Mouse (Mus musculus) embryonic facial prominence, embryonic 15.5 days (tissue): ENCODE measurements at regions not wholly inside any gene's neighbourhood (a gene's known extent, or its start where the extent isn't known, plus 50 kb on each side); places are given as distances from the start of the nearest gene placed in this dataset.

Source experiments
- ATAC-seq: fragments of 200-750 bp; cut with Nextera tagmentation; 2 replicates; pipeline ENCODE4 v1.8.0; 2017; ENCODE audit warnings: low read depth, moderate TSS enrichment; ENCODE audit not compliant: insufficient number of reproducible peaks, low FRiP score, low TSS enrichment
- H3K27ac ChIP-seq: fragments of 300-500 bp; sonication (generic); replicated peaks from 2 replicates; pipeline ENCODE4 v1.5.1; 2015; ENCODE audit warnings: mild to moderate bottlenecking, inconsistent platforms
- H3K27me3 ChIP-seq: fragments of 300-500 bp; sonication (generic); 2 replicates; pipeline ENCODE4 v1.6.1; 2015; ENCODE audit warnings: inconsistent platforms
- H3K36me3 ChIP-seq: fragments of 300-500 bp; sonication (generic); 2 replicates; pipeline ENCODE4 v1.6.1; 2015; ENCODE audit warnings: mild to moderate bottlenecking, inconsistent platforms
- H3K4me1 ChIP-seq: fragments of 300-500 bp; sonication (generic); 2 replicates; pipeline ENCODE4 v1.6.1; 2015; ENCODE audit warnings: inconsistent platforms
- H3K4me2 ChIP-seq: fragments of 300-500 bp; sonication (generic); replicated peaks from 2 replicates; pipeline ENCODE4 v1.6.1; 2015; ENCODE audit warnings: mild to moderate bottlenecking, inconsistent platforms
- H3K4me3 ChIP-seq: fragments of 300-500 bp; sonication (generic); replicated peaks from 2 replicates; pipeline ENCODE4 v1.5.1; 2015; ENCODE audit warnings: mild to moderate bottlenecking, inconsistent platforms
- H3K9ac ChIP-seq: fragments of 300-500 bp; sonication (generic); 2 replicates; pipeline ENCODE4 v1.6.1; 2015; ENCODE audit warnings: inconsistent platforms
- H3K9me3 ChIP-seq: fragments of 300-500 bp; sonication (generic); replicated peaks from 2 replicates; pipeline ENCODE4 v1.6.1; 2016; ENCODE audit warnings: inconsistent platforms
- WGBS: fragments of 180-500 bp; shearing (Covaris S2); methylation state at CpG from one replicate; pipeline ENCODE4 v1.1.7; 2015; 5-methylcytosine and 5-hydroxymethylcytosine counted together

DNA sequence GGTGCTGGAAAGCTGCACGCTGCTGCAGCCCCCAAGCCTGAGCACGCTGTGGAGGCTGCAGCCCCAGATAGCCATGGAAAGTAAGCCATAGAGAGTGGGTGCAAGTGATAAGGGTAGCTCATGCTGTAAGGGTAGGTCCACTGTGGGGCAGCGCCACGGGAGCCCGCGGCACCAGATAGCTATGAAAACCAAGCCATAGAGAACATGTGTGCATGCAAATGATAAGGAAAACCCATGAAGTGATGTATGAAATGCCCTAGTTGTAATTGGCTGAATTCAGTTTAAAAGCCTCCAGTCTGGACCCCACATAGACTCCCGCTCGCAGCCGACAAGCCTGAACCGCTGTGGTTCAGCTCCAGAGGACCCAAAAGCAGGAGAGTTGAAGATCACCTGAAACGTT is 58.8 kb upstream of the L3mbtl3 start:
- no peak overlapping the region for H3K9ac ChIP-seq
- no peaks in the 10 kb centered on the region for H3K4me1 ChIP-seq
- no peak overlapping the region for H3K4me3 ChIP-seq
- no peak for ATAC-seq
- H3K27ac ChIP-seq: no peak overlapping the region
- no peaks in the 10 kb centered on the region for H3K9me3 ChIP-seq
- 91% methylated on average over 11 of the region's 11 CpGs for WGBS
- no peak overlapping the region for H3K4me2 ChIP-seq
- H3K36me3 ChIP-seq: no peaks in the 10 kb centered on the region
- no peaks in the 10 kb centered on the region for H3K27me3 ChIP-seq

DNA sequence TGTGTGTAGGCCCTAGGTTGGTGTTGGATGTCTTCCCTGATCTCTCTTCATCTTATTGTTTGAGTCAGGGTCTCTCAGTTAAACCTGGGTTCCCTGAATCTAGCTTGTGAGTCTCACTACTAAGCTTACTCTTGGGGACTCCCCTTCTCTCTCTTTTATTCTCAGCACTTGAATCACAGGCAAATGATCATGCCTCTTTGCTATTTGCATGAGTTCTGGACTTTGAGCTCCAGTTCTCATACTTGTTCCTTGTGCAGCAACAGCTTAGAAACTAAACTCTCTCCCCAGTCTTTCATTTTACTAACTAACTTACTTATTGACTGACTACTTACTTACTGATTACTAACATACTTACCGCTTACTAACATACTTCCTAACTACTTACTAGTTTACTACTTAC is 64.9 kb upstream of the L3mbtl3 start:
- no peak overlapping the region for H3K9ac ChIP-seq
- no peaks in the 10 kb centered on the region for H3K27me3 ChIP-seq
- no peaks in the 10 kb centered on the region for H3K4me1 ChIP-seq
- WGBS: 93% methylated on average over 1 of the region's 1 CpGs
- H3K9me3 ChIP-seq: no peaks in the 10 kb centered on the region
- H3K27ac ChIP-seq: no peak overlapping the region
- no peak overlapping the region for H3K4me2 ChIP-seq
- no peak for ATAC-seq
- H3K36me3 ChIP-seq: no peaks in the 10 kb centered on the region
- no peak overlapping the region for H3K4me3 ChIP-seq

DNA sequence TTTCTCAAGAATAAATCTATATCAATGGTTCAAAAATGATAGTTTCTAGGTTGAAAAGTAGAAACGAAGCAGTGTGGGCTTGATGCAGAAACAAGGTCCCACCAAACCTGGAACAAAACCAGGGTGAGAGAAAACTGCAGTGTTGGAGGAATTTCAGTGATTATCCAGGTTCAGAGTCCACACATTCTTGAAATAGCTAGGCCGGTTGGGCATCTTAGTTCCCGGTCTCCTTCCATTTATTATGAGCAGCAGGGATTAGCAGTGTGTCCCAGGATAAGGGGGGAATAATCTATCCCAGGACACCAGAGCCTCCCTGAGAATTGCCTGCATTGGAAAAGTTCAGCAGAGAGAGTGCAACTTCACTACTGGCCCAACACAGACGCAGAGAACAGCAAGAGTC is 108.5 kb upstream of the L3mbtl3 start:
- no peaks in the 10 kb centered on the region for H3K9me3 ChIP-seq
- 49% methylated on average over 4 of the region's 4 CpGs for WGBS
- no peak overlapping the region for H3K27ac ChIP-seq
- H3K27me3 ChIP-seq: no peaks in the 10 kb centered on the region
- H3K9ac ChIP-seq: no peak overlapping the region
- no peaks in the 10 kb centered on the region for H3K4me1 ChIP-seq
- H3K4me3 ChIP-seq: no peak overlapping the region
- no peak overlapping the region for H3K4me2 ChIP-seq
- H3K36me3 ChIP-seq: no peaks in the 10 kb centered on the region
- no peak for ATAC-seq

DNA sequence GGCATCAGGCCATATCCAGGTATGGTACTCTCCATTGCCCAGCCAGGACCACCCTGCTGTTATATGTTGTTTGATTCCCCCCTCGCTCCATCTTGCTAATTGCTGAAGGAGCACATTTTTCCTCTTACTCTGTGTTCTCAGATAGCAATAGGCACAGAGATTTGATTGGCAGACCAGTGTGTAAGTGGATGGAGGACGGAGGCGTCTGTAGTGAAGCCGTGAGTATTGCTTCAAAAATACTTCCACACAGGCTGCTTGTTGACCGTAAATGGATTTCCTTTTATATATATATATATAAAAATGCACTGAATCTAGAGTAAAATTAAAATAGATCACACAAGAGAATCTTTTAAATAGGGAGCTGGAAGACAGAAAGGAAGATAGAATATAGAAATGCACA is 115.6 kb upstream of the L3mbtl3 start:
- no peak overlapping the region for H3K4me2 ChIP-seq
- 84% methylated on average over 5 of the region's 5 CpGs for WGBS

DNA sequence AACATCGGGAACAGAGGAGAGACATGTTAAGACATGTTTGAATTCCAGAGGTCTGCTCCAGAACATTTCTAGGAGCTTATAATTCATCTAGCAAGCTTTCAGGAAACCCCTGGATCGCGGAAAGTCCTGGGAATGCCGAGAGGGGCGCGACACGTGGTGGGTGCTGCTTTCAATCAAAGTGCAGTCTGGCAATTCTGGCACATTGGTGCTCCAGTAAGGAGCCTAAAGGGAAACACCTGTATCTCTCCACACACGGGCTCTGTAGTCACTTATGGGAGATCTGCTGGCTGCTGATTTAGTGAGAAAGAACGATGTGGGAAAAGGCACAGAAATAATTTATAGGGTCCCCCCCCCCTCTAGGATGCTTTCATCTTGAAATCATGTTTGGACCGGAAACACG is 116.4 kb upstream of the L3mbtl3 start:
- Histone ChIP-seq H3K4me1 (0 out of 2 replicates have a peak, but pooled peaks cover 4% of the 10 kb centered on the region), H3K27me3 (no peaks in the 10 kb centered on the region), H3K9ac (no peak overlapping the region), H3K36me3 (no peaks in the 10 kb centered on the region), H3K4me3 (no peak overlapping the region), H3K4me2 (peak overlapping the region; percentile 30; the same call in 1 of the 2 replicates), H3K9me3 (no peaks in the 10 kb centered on the region), H3K27ac (no peak overlapping the region)
- no peak for ATAC-seq
- 26% methylated on average over 11 of the region's 11 CpGs for WGBS

More for the DNA sequence above, 115.6 kb upstream of the L3mbtl3 start:
- H3K4me3 ChIP-seq: no peak overlapping the region
- no peak overlapping the region for H3K9ac ChIP-seq
- H3K27me3 ChIP-seq: no peaks in the 10 kb centered on the region
- no peak for ATAC-seq
- H3K27ac ChIP-seq: no peak overlapping the region
- no peaks in the 10 kb centered on the region for H3K9me3 ChIP-seq
- H3K4me1 ChIP-seq: 0 out of 2 replicates have a peak, but pooled peaks cover 4% of the 10 kb centered on the region
- H3K36me3 ChIP-seq: no peaks in the 10 kb centered on the region

DNA sequence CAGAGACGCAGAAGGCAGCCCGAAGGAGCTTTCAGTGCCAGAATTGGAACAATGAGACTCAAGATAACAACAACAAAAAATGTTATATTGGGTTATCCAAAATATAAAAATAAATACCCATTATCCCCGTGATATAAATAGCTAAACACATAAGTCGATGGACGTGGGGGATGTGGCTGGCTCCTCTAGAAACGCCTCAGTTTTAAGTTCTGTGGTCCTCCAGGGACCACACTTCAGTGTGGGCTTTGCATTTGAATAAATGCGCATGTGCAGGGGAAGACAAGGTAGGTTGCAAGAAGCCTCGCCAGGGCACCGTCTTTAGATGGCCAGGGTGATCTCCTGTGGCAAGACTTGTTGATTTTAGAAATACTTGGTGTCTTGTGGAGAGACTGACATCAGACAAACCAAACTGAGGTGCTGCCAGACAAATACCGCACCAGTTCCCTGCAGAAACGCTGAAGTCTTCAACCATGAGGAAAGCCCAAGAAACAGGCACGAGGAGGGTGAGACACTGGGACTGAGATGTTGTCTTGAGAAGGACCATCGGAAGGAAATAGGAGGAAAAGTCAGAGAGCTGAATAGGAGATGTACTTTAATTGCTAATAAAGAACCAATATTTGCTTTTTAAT is 117.2 kb upstream of the L3mbtl3 start:
- no peak for ATAC-seq
- no peaks in the 10 kb centered on the region for H3K36me3 ChIP-seq
- no peak overlapping the region for H3K4me3 ChIP-seq
- no peak overlapping the region for H3K4me2 ChIP-seq
- H3K27ac ChIP-seq: no peak overlapping the region
- H3K4me1 ChIP-seq: 0 out of 2 replicates have a peak, but pooled peaks cover 4% of the 10 kb centered on the region
- WGBS: 72% methylated on average over 13 of the region's 13 CpGs
- H3K9me3 ChIP-seq: no peaks in the 10 kb centered on the region
- H3K27me3 ChIP-seq: no peaks in the 10 kb centered on the region
- H3K9ac ChIP-seq: no peak overlapping the region

DNA sequence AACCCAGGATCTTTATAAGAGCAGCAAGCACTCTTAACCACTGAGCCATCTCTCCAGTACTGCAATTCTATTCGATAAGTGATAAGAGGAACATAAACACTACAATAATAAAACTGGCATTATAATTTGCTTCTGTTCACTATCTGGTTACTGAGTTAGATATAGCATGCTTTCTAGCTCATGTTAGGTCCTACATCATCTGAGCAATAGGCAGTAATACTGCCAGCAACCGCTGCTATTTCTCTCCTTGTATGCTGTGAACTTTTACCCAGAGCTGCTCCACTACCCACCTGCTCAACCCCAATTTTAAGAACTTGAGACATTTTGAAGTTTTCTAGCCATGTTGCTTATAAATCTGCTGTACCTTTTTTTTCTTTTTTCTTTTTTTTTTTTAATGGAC is 118.0 kb upstream of the L3mbtl3 start:
- Histone ChIP-seq H3K9me3 (no peaks in the 10 kb centered on the region), H3K4me1 (0 out of 2 replicates have a peak, but pooled peaks cover 4% of the 10 kb centered on the region), H3K36me3 (no peaks in the 10 kb centered on the region), H3K27ac (no peak overlapping the region), H3K4me3 (no peak overlapping the region), H3K9ac (no peak overlapping the region), H3K4me2 (no peak overlapping the region), H3K27me3 (no peaks in the 10 kb centered on the region)
- no peak for ATAC-seq
- WGBS: 92% methylated on average over 2 of the region's 2 CpGs

DNA sequence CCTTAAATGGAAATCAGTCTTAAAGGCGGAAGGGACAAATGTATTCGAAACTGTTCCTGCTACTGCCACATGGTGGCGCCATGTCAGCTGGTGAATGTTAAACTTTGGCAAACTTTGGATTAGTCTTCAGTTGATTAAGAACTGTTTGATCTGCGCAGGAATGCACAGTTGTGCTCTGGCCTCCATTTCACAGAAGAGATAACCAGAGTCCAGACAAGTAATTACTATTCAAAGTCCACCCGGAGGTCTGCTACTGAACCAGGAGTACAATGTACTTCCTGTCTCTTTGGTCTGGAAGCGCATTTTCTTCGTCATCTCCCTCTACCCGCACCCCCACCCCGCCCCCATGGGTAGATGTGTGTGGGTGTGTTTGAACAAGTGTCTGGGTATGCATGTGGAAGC is 118.6 kb upstream of the L3mbtl3 start:
- 0 out of 2 replicates have a peak, but pooled peaks cover 4% of the 10 kb centered on the region for H3K4me1 ChIP-seq
- no peaks in the 10 kb centered on the region for H3K36me3 ChIP-seq
- H3K9ac ChIP-seq: no peak overlapping the region
- H3K4me3 ChIP-seq: no peak overlapping the region
- H3K4me2 ChIP-seq: no peak overlapping the region
- no peaks in the 10 kb centered on the region for H3K27me3 ChIP-seq
- 59% methylated on average over 9 of the region's 9 CpGs for WGBS
- no peaks in the 10 kb centered on the region for H3K9me3 ChIP-seq
- no peak for ATAC-seq
- no peak overlapping the region for H3K27ac ChIP-seq

DNA sequence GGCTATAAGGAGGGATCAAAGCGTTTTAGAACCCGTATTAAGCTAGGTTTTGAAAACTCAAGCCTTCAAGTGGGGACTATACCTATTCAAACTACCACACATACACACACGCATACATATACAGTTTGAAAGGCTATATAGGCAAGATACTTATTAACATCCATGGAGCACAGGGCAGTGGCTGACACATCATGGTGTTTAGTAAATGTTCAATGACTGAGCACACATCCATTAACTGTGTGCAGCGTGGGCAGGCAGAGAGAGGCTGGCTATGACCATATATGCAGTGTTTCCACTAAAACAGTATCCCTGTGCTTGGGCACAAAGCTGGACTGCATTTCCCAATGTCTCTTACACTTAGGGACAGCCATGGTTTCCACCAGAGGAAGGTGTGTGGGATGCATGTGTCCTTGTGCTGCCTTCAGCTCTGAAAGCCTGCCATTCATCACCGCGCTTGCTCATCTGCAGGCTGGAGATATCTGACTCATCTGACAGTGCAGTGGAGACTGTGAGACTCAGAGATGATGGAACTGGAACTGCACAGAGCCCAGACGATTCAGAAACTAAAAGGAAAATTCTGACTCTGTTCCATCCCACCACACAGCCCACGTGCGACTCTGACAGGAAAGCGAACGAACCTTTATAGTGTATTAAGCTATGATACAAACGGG is 124.6 kb upstream of the L3mbtl3 start:
- no peak for ATAC-seq
- Histone ChIP-seq H3K9me3 (no peaks in the 10 kb centered on the region), H3K4me3 (no peak overlapping the region), H3K4me1 (no peaks in the 10 kb centered on the region), H3K36me3 (no peaks in the 10 kb centered on the region), H3K4me2 (no peak overlapping the region), H3K27me3 (no peaks in the 10 kb centered on the region), H3K27ac (no peak overlapping the region), H3K9ac (no peak overlapping the region)
- WGBS: 88% methylated on average over 12 of the region's 12 CpGs

DNA sequence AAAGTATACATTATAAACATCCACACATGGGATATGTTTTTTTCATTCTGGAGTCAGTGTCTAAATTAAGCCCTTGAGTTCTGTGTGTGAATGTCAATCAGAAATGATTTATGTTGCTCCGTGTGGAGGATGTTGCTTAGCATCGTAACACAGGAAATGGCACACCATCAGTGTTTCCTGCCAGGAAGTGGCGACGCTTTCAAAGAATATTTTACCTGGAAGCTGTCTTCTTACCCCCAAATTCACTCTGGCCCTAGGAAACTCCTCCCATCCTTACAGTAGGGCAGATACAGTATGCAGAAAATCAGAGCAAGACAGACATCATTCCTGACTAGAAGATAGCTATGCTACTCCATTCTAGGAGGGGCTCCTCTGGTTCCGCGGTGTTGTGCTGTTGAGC is 145.1 kb upstream of the L3mbtl3 start:
- H3K4me1 ChIP-seq: no peaks in the 10 kb centered on the region
- no peak overlapping the region for H3K9ac ChIP-seq
- H3K4me2 ChIP-seq: no peak overlapping the region
- WGBS: 66% methylated on average over 6 of the region's 6 CpGs
- no peak overlapping the region for H3K27ac ChIP-seq
- H3K27me3 ChIP-seq: no peaks in the 10 kb centered on the region
- no peaks in the 10 kb centered on the region for H3K36me3 ChIP-seq
- H3K9me3 ChIP-seq: no peaks in the 10 kb centered on the region
- no peak for ATAC-seq
- H3K4me3 ChIP-seq: no peak overlapping the region

DNA sequence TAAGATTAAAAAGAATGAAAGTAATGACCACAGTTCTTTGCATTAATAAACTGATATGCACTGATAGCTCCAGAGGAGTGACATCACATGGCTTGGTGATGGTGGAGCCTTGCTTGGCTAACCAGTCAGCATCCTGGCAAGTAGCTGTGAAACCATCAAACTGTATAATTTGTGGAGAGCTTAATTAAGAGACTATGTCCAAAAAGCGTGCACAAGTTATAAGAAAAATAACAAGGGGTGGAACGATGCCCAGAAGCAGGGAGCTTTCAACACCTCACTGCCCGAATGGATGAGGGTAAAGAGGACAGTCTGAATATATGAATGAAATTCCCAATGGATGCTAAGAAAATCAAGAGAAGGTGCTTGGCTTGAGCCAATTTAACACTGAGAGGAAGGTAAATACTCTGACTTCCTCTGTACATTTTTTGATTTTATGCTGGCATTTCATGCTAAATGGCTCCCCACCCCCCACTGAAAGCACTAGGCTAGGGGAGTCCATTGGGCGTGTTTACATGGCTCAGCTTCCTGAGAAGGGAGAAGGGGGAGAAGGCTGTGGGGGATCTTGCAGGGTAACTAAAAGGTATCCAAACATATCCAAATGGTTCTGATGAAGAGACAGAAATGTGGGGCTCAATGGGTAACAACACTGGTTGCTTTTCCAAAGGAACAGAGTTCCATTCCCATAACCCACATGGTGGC is 150.2 kb upstream of the L3mbtl3 start:
- no peaks in the 10 kb centered on the region for H3K4me1 ChIP-seq
- no peak overlapping the region for H3K4me2 ChIP-seq
- H3K36me3 ChIP-seq: no peaks in the 10 kb centered on the region
- H3K27me3 ChIP-seq: no peaks in the 10 kb centered on the region
- H3K4me3 ChIP-seq: no peak overlapping the region
- no peak overlapping the region for H3K9ac ChIP-seq
- 69% methylated on average over 4 of the region's 4 CpGs for WGBS
- no peak overlapping the region for H3K27ac ChIP-seq
- H3K9me3 ChIP-seq: no peaks in the 10 kb centered on the region
- ATAC-seq: no peak
